Mouse (Mus musculus) thymus, postnatal 0 days (tissue): Measurements from ENCODE around the gene Luc7l3. TPM values are rescaled to one million over a fixed set of nuclear protein-coding genes. Genes with fewer than 3 reads are reported as not detected.

Source experiments
- DNase-seq: peaks from one replicate; pipeline ENCODE4 v3.0.0-alpha.2; 2015; ENCODE audit warnings: low spot score
- polyA plus RNA-seq: library from polyadenylated mRNA; unstranded; fragments of >200 nt; fragmentation: Nextera tagmentation; extraction: Ambion mirVana; gene quantifications from 2 replicates; pipeline ENCODE4 v1.2.1, GENCODE M21; 2015

Gene Luc7l3
- polyA plus RNA-seq, 1 experiment from 2014 or later: 132 TPM

DNA sequence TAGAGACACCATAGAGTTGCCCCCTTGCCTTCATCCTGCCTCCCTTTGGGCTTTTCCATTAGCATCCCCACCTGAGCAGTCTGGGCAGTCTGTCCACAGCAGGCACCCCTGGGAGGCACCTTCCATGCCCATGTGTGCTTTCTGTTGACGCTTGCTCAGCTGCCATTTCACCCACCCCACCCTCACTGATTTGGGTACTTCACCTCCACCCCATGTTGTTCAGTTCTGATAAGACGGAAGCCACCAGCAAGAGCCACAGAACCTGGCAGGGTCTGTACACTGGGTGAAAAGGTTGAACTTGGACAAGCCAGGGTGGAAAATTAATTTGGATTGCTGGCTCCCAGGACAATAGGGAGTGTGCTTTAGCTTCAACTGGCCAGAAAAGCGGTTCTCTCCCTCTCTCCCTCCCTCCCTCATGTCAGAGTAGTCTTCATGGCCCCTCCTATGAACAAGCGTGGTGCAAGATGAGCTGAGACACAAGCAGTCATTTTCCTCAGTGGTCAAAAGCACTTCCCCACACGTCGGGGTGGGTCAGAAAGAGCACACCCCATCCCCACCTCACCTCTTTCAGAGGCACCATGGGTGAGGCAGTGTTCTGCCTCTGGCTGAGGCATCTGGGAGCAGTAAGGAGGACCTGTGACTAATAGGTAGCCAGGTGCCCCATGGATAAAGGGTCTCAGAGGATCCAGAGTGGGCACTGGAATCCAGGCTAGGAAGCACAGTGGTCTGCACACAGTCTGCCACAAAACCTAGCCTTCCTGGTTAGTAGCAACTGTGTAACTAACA lies 60.0 kb downstream of the Luc7l3 start:
- DNase-seq: no peak

- peak; percentile 66 for DNase-seq
These were observed 62.0 kb downstream of the Luc7l3 start for GRCm38 (mm10) chr11:94259814-94260213.

DNA sequence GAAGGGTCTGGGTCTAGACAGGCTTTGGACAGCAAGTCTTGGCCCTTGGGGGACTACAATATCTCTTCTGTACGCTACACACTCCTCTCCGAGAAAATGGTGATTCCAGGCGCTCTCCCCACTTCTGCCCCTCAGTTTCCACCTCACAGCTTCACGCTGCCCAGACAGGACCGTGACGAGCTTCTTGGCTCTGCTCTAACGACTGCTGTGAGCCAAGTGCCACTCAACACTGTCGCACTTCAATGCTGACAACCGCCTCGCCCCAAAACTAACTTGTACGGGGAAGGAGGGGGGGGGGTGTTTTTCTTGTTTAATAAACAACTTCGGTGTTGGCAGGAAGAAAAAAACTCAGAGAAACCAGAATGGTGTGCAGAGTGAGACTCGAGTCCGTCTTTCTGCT lies 63.8 kb downstream of the Luc7l3 start:
- DNase-seq: no peak

GRCm38 (mm10) chr11:94255733-94256132 lies 66.1 kb downstream of the Luc7l3 start:
- DNase-seq: no peak

GRCm38 (mm10) chr11:94253691-94254090 lies 68.1 kb downstream of the Luc7l3 start:
- no peak for DNase-seq

- DNase-seq: no peak
These were observed 68.6 kb downstream of the Luc7l3 start for GRCm38 (mm10) chr11:94253156-94253555.

DNA sequence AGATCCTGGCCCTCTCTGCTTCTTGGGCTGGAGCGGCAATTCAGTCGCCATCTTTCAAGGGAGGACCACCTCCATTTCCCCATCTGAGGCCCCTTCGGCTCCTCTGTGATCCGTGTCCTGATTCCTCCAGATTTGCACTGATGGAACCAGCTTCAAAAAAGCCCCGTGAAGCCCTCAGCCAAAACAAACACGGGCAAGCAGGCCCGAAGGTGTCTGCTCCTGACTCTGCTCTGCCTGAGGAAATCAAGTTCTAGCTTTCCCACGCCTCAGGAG lies 75.1 kb downstream of the Luc7l3 start:
- DNase-seq: no peak

- DNase-seq: no peak
These were observed 75.6 kb downstream of the Luc7l3 start, which contains the start of gene Wfikkn2 for GRCm38 (mm10) chr11:94245955-94246788. Wfikkn2 (minus strand) TSS chr11:94246005.

- no peak for DNase-seq
These were observed 77.4 kb downstream of the Luc7l3 start for GRCm38 (mm10) chr11:94244385-94244784.

- peak; percentile 24 for DNase-seq
These were observed 78.2 kb downstream of the Luc7l3 start for GRCm38 (mm10) chr11:94243422-94244180.

DNA sequence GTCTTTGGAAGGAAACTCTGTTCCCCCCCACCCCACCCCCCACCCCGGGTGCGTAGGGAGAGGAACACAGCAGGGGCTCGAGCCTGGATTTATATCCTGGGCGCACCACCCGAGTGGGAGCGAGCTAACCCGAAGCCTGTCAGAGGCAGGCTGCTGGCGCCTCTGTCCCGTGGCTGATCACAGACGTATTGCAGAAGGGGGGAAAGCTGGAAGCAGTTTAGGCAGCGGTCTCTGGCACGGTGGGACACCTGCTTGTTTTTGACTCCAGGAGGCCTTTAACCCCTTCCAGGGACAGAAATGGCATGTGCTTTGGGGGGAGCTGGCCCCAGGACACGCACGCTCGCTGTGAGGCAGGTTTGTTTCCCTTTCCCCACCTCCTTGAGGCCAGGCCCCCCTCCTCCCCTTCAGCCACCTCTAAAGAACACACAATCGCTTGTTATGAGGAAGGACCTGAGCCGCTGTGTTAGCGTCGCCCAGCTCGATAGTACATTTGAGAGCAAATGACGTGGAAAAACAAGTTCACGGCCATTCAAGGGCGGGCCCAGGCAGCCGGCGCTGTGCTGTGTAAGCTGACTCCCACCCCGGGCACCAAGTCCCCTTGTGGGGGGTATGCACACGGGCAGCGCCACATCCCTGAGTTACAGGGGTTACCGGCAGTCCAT lies 78.9 kb downstream of the Luc7l3 start:
- DNase-seq: peak; percentile 24

- DNase-seq: no peak
These were observed 82.1 kb downstream of the Luc7l3 start for GRCm38 (mm10) chr11:94239706-94240105.

- no peak for DNase-seq
These were observed 83.0 kb downstream of the Luc7l3 start for GRCm38 (mm10) chr11:94238786-94239185.

Other genes starting within 250 kb of the Luc7l3 start
- gene Tob1, start 110.5 kb downstream of the Luc7l3 start, polyA plus RNA-seq: 21.6 and 23.9 TPM in 2 replicates
- 17.5 and 19.5 TPM in 2 replicates for gene Wfikkn2, start 76.0 kb downstream of the Luc7l3 start, polyA plus RNA-seq
- not detected in 2 replicates for gene Gm21885, start 40.1 kb downstream of the Luc7l3 start, polyA plus RNA-seq
- 16.2 and 20.0 TPM in 2 replicates for gene Ankrd40, start 6.0 kb upstream of the Luc7l3 start, polyA plus RNA-seq
- gene Abcc3, start 71.0 kb upstream of the Luc7l3 start, polyA plus RNA-seq: 2.6 and 2.8 TPM in 2 replicates
- gene Cacna1g, start 152.2 kb upstream of the Luc7l3 start, polyA plus RNA-seq: 0.21 and 0.23 TPM in 2 replicates
- gene Spata20, start 164.2 kb upstream of the Luc7l3 start, polyA plus RNA-seq: 0.09 TPM in 1 of 2 replicates, not detected in the other
- 0.78 and 0.91 TPM in 2 replicates for gene Epn3, start 178.0 kb upstream of the Luc7l3 start, polyA plus RNA-seq
- 0.14 and 0.17 TPM in 2 replicates for gene Mycbpap, start 199.8 kb upstream of the Luc7l3 start, polyA plus RNA-seq
- gene Rsad1, start 227.3 kb upstream of the Luc7l3 start, polyA plus RNA-seq: 2.4 and 3.2 TPM in 2 replicates
- gene Chad, start 243.1 kb upstream of the Luc7l3 start, polyA plus RNA-seq: 0.94 and 1.3 TPM in 2 replicates